Mouse (Mus musculus): ENCODE measurements around the gene Cfdp1.
A peak's percentile ranks its signal among the peaks of the same experiment; 100 is the strongest.

GRCm38 (mm10) chr8:111887479-111887878 lies 33.4 kb upstream of the Cfdp1 start:
- no peak for TF ChIP-seq CTCF (IDR thresholded peaks at IDR 0.05; ENCODE audit: low read depth)
- TF ChIP-seq EP300 (IDR thresholded peaks at IDR 0.05; ENCODE audit: low read depth), result 0 out of 2 replicates have a peak, but pooled peaks have one; percentile 10

All from liver, postnatal 0 days (tissue).